Mouse (Mus musculus) liver, postnatal 0 days (tissue): ENCODE measurements at regions not wholly inside any gene's neighbourhood (a gene's known extent, or its start where the extent isn't known, plus 50 kb on each side); places are given as distances from the start of the nearest gene placed in this dataset.

Experiments
- CTCF ChIP-seq: sonication (generic); IDR thresholded peaks from 2 replicates; pipeline ENCODE4 v1.5.1; 2016; ENCODE audit warnings: antibody characterized with exemption, low read depth
- EP300 ChIP-seq: IDR thresholded peaks from 2 replicates; pipeline ENCODE4 v1.6.1; 2016; ENCODE audit warnings: antibody characterized with exemption, low read depth, mild to moderate bottlenecking

GRCm38 (mm10) chr16:77537351-77537750 is 64.5 kb downstream of the Gm11146 start:
- TF ChIP-seq CTCF (no peak), EP300 (no peak)
